Mouse (Mus musculus): ENCODE measurements around the gene Rnf121.

- no peak for TF ChIP-seq BHLHE40 (IDR thresholded peaks at IDR 0.05; ENCODE audit: low read depth, low read length)
- TF ChIP-seq CTCF (conservative IDR thresholded peaks at IDR 0.05 in 1 of 2, IDR thresholded peaks at IDR 0.05 in 1 of 2; ENCODE audit: low read depth in 2 of 2, low read length in 2 of 2), result no peak
- TF ChIP-seq SIN3A (IDR thresholded peaks at IDR 0.05; ENCODE audit: low read length), result no peak
- no peak for TF ChIP-seq CHD2 (IDR thresholded peaks at IDR 0.05; ENCODE audit: low read length)
Measured at GRCm38 (mm10) chr7:102106700-102107141, 41.5 kb upstream of the Rnf121 start.
